Mouse (Mus musculus) neural tube, embryonic 14.5 days (tissue): ENCODE results near the gene Olfr1418. TPM values are rescaled to one million over a fixed set of nuclear protein-coding genes. Genes with fewer than 3 reads are reported as not detected.
"Not testable (repeated sequence)": the region's sequence is repeated elsewhere in the genome, so short reads cannot be mapped to it uniquely, and the experiment has no call there.

ENCODE experiments used
- ATAC-seq: fragments of 200-750 bp; cut with Nextera tagmentation; 2 replicates; pipeline ENCODE4 v1.8.0; 2017; ENCODE audit warnings: low read depth, mild to moderate bottlenecking, moderate TSS enrichment, moderate library complexity
- H3K27ac ChIP-seq: fragments of 300-500 bp; sonication (generic); 2 replicates; pipeline ENCODE4 v1.5.1; 2014; ENCODE audit warnings: low read depth, mild to moderate bottlenecking, control low read depth, low read length, moderate library complexity, mixed read lengths
- H3K27me3 ChIP-seq: fragments of 300-500 bp; sonication (generic); 2 replicates; pipeline ENCODE4 v1.6.1; 2014; ENCODE audit warnings: low read length; ENCODE audit not compliant: control insufficient read depth, insufficient read depth
- H3K36me3 ChIP-seq: fragments of 300-500 bp; sonication (generic); 2 replicates; pipeline ENCODE4 v1.6.1; 2014; ENCODE audit warnings: low read length, mixed read lengths; ENCODE audit not compliant: control insufficient read depth, insufficient read depth
- H3K4me1 ChIP-seq: fragments of 300-500 bp; sonication (generic); 2 replicates; pipeline ENCODE4 v1.6.1; 2014; ENCODE audit warnings: low read length; ENCODE audit not compliant: control insufficient read depth, insufficient read depth
- H3K4me2 ChIP-seq: fragments of 300-500 bp; sonication (generic); 2 replicates; pipeline ENCODE4 v1.6.1; 2014; ENCODE audit warnings: mild to moderate bottlenecking, low read depth, low read length, control low read depth
- H3K4me3 ChIP-seq: fragments of 300-500 bp; sonication (generic); 2 replicates; pipeline ENCODE4 v1.5.1; 2014; ENCODE audit warnings: low read depth, low read length, control low read depth, mixed read lengths
- H3K9ac ChIP-seq: fragments of 300-500 bp; sonication (generic); replicated peaks from 2 replicates; pipeline ENCODE4 v1.6.1; 2014; ENCODE audit warnings: low read depth, mild to moderate bottlenecking, control low read depth, low read length, mixed read lengths
- H3K9me3 ChIP-seq: fragments of 300-500 bp; sonication (generic); 2 replicates; pipeline ENCODE4 v1.6.1; 2016; ENCODE audit warnings: low read length; ENCODE audit not compliant: control insufficient read depth
- WGBS: fragments of 180-500 bp; shearing (Covaris S2); extraction: QIAGEN DNeasy Blood & Tissue Kit; methylation state at CpG from one replicate; pipeline ENCODE4 v1.1.7; 2014; 5-methylcytosine and 5-hydroxymethylcytosine counted together
- polyA plus RNA-seq: library from polyadenylated mRNA; unstranded; fragments of >200 nt; fragmentation: Nextera tagmentation; extraction: Ambion mirVana; gene quantifications from 2 replicates; pipeline ENCODE4 v1.2.1, GENCODE M21; 2014

Gene Olfr1418
- not detected in 2 replicates for polyA plus RNA-seq

DNA sequence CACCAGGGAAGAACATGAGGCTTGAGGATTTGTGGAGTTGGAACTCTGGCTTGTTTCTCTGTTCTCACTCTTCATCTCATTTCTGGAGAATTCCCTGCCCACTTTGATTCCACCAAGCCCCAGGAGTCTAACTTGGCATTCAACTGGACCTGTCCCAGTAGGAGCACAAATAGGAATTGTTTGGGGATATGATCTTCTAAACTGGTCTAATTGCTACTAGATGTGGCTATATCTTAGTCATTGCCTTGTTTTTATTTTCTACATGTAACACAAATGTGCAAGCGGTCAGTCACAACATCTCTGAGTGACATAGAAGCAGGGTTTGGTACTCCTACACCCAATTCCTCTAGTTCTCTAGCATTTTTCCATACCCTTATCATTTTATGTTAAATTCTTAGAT is at the start of gene Olfr1418:
Olfr1418 (minus strand) TSS at position 101 of the 400 bp plus-strand sequence.
- Histone ChIP-seq H3K4me1 (no peaks in the 10 kb centered on the region), H3K27ac (no peak within 1 kb of the TSS), H3K9ac (no peak within 1 kb of the TSS), H3K9me3 (no peaks in the 10 kb centered on the region), H3K4me2 (no peak within 1 kb of the TSS), H3K27me3 (no peaks in the 10 kb centered on the region), H3K36me3 (no peaks in the 10 kb centered on the region), H3K4me3 (no peak within 1 kb of the TSS)
- 98% methylated on average over 1 of the region's 1 CpGs for WGBS
- ATAC-seq = no peak

DNA sequence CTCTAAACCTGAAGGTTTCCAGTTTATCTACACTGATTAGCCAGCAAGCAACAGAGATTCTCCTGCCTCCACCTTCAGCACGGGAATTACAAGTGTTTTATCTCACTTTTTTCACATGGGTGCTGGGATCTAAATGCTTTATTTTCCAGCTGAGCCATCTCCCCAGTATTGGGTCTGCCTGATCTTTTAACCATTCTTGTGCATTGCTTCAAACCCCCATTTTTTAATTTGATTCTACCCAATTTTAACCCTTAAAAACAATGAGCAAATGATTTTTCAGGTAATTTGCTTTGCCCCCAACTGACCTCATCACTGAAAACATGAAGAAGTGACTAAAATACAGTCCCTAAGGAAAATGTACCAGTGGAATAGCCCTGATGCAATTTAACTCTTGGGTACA is 25.4 kb upstream of the Olfr1418 start, which contains the start of gene Olfr1420:
Olfr1420 (plus strand) TSS at position 301 of the 400 bp plus-strand sequence.
- H3K4me3 ChIP-seq = no peak within 1 kb of the TSS
- H3K36me3 ChIP-seq = no peaks in the 10 kb centered on the region
- no peak within 1 kb of the TSS for H3K27ac ChIP-seq
- H3K9me3 ChIP-seq = no peaks in the 10 kb centered on the region
- H3K4me2 ChIP-seq = no peak within 1 kb of the TSS
- no peak for ATAC-seq
- no peaks in the 10 kb centered on the region for H3K4me1 ChIP-seq
- WGBS = 62% methylated on average over 1 of the region's 1 CpGs
- H3K9ac ChIP-seq = no peak within 1 kb of the TSS
- H3K27me3 ChIP-seq = no peaks in the 10 kb centered on the region

DNA sequence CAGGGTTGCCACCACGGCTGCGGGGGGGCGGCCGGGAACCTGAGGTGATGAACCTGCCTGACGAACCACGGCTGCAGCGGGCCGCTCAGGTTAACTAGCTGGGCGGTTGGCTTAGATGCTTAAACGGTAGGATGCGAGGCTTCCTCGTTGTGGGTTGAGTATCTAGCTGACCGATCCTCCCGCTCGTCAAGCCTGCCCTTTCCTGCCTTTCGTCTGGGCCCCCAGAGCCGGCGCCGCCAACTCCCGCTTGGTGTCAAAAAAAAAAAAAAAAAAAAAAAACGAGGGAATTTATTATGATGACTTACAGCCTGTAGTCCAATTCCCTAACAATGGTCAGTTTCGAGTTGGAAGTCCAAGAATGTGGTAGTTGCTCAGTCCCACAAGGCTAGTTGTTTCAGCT is 17.5 kb upstream of the Olfr1418 start:
- ATAC-seq, H3K4me3 ChIP-seq, H3K9ac ChIP-seq, H3K4me1 ChIP-seq, H3K9me3 ChIP-seq, H3K27me3 ChIP-seq, H3K27ac ChIP-seq, H3K4me2 ChIP-seq, H3K36me3 ChIP-seq: not testable (repeated sequence)
- 70% methylated on average over 19 of the region's 22 CpGs for WGBS

DNA sequence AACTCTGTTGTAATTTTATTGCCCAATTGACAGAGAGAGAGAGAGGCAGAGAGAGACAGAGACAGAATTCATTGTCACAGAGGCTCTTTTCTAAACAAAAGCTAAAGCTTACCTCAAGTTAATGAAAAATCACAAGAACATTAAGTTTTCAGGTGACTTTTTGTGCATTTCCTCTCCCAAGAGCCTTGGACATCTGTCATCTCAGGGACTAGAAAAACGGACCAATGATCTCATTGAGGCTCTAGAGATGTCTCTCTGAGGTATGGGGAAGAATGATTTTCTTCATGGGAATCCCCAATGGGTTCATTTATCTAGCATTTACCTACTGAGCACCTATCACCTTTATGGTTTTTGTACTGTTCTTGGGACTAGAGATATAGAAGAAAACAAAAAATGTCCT is 14.1 kb upstream of the Olfr1418 start, which contains the start of gene Olfr1419:
Olfr1419 (minus strand) TSS at position 101 of the 400 bp plus-strand sequence.
- Histone ChIP-seq H3K4me1 (no peaks in the 10 kb centered on the region), H3K36me3 (no peaks in the 10 kb centered on the region), H3K27ac (no peak within 1 kb of the TSS), H3K9me3 (no peaks in the 10 kb centered on the region), H3K9ac (no peak within 1 kb of the TSS), H3K4me3 (no peak within 1 kb of the TSS), H3K27me3 (no peaks in the 10 kb centered on the region), H3K4me2 (no peak within 1 kb of the TSS)
- WGBS = 55% methylated on average over 1 of the region's 1 CpGs
- ATAC-seq = no peak

DNA sequence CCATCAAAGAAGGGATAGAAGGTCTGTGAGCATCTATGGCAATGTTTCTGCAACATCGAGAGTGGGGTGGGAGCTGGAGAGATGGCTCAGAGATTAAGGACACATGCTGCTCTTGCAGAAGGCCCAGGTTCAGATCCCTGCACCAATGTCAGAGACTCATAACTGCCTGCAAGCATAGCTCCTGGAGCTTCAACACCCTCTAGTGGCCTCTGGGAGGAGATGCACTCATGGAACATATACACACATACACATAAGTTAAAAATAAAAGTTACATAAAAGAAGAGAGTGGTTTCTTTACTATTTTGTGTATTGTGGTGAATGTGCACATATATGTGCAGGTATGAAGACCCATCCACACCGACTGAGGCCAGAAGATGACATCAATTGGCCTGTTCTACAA is 7.0 kb upstream of the Olfr1418 start:
- no peak for ATAC-seq
- Histone ChIP-seq H3K4me1 (no peaks in the 10 kb centered on the region), H3K4me2 (no peak overlapping the region), H3K9me3 (no peaks in the 10 kb centered on the region), H3K9ac (no peak overlapping the region), H3K27ac (no peak overlapping the region), H3K27me3 (no peaks in the 10 kb centered on the region), H3K36me3 (no peaks in the 10 kb centered on the region), H3K4me3 (no peak overlapping the region)
- 78% methylated on average over 2 of the region's 2 CpGs for WGBS

DNA sequence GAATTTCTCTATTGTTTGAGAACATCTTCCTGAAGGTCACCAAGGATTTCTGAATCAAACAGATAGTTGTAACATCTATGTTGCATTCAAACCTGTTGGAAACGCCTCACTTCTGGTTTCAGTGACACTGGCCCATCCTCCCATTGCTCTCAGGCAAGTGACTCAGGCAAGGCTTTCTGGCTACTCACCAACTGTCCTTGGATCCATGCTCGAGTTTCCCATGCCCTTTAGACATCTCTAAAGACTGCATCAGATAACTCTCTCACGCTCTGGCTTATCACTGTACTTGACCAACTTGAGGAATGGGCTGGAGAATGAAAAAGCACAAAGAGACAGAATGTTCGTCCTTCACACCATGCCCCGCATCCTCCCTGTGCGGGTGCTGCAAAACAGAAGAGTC is 4.4 kb downstream of the Olfr1418 start:
- Histone ChIP-seq H3K4me3 (no peak overlapping the region), H3K9me3 (no peaks in the 10 kb centered on the region), H3K9ac (no peak overlapping the region), H3K27me3 (no peaks in the 10 kb centered on the region), H3K4me1 (no peaks in the 10 kb centered on the region), H3K36me3 (no peaks in the 10 kb centered on the region), H3K4me2 (no peak overlapping the region), H3K27ac (no peak overlapping the region)
- ATAC-seq = no peak
- WGBS = 78% methylated on average over 6 of the region's 6 CpGs

DNA sequence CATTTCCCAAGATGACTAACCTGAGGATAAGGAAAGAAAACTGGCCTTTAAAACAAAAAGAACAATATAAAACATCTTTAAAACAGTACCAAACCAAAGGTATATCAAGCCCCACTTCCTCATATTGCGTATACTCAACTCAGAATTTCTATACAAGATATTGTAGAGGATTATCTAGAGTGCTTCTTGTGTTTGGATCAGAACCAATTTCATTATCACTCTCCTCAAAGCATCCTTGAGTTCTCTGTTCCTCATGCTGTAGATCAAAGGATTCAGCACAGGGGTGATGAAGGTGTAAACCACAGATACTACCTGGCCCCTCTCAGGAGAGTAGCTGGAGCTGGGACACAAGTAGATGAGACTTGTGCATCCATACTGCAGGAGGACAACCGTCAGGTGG is 6.0 kb downstream of the Olfr1418 start:
- Histone ChIP-seq H3K27me3 (no peaks in the 10 kb centered on the region), H3K27ac (no peak overlapping the region), H3K4me1 (no peaks in the 10 kb centered on the region), H3K9ac (no peak overlapping the region), H3K4me2 (no peak overlapping the region), H3K36me3 (no peaks in the 10 kb centered on the region), H3K9me3 (no peaks in the 10 kb centered on the region), H3K4me3 (no peak overlapping the region)
- 94% methylated on average over 2 of the region's 2 CpGs for WGBS
- ATAC-seq = no peak

DNA sequence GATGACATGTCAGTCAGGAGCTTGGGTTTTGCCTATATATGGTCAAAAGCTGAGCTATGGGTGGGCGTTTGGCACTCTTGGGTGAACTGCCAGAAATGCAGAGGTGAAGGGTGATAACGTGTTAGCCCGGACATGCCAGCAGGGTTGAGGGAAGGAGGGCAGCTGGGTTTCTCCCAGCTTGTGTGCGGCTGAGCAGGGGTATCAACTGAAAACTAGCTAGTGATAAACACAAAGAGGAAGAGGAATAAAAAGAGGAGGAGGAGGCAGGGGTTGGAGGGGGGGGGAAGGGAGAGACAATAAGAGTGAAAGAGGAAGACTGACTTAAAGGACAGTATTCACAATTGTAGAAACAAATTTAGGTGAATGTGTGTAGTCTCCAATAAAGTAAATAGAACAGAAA is 8.2 kb downstream of the Olfr1418 start:
- H3K9ac ChIP-seq = no peak overlapping the region
- H3K4me3 ChIP-seq = no peak overlapping the region
- H3K27me3 ChIP-seq = no peaks in the 10 kb centered on the region
- H3K36me3 ChIP-seq = no peaks in the 10 kb centered on the region
- H3K4me1 ChIP-seq = no peaks in the 10 kb centered on the region
- no peak overlapping the region for H3K4me2 ChIP-seq
- no peak for ATAC-seq
- WGBS = 75% methylated on average over 4 of the region's 4 CpGs
- no peaks in the 10 kb centered on the region for H3K9me3 ChIP-seq
- no peak overlapping the region for H3K27ac ChIP-seq

DNA sequence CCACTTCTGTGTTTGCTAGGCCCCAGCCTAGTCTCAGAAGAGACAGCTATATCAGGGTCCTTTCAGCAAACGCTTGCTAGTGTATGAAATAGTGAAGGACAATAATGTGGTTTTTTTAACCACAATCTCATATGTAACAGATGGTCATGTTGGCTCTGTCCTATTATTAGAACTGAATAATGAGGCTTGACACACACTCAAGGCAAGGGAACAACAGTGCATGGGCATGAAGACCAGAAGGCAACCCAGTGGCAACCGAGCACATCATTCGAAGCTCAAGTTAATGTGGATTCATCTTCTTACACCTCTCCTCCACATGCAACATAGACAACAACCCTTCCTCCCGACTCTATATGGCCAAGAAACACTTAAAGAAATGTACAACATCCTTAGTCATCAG is 14.5 kb downstream of the Olfr1418 start:
- Histone ChIP-seq H3K27me3 (no peaks in the 10 kb centered on the region), H3K9ac (no peak overlapping the region), H3K36me3 (no peaks in the 10 kb centered on the region), H3K4me2 (no peak overlapping the region), H3K9me3 (no peaks in the 10 kb centered on the region), H3K4me3 (no peak overlapping the region), H3K4me1 (no peaks in the 10 kb centered on the region), H3K27ac (no peak overlapping the region)
- no peak for ATAC-seq
- WGBS = 90% methylated on average over 4 of the region's 4 CpGs

DNA sequence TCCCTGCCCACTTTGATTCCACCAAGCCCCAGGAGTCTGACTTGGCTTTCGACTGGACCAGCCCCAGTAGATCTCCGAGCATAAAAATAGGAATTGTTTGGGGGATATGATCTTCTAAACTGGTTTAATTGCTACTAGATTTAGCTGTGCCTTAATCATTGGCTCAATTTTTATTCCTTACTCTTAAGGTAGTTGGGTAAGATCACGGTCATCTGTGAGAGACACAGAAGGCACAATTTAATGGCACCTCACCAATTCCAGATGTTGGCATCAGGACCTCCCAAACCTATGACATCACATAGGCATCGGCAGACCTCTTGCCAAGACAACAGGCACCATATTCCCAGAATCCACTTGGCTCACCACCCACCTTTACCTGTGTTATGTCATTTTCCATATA is 21.7 kb downstream of the Olfr1418 start, which contains the start of gene Olfr1417:
Olfr1417 (minus strand) TSS at position 101 of the 400 bp plus-strand sequence.
- no peak for ATAC-seq
- no peaks in the 10 kb centered on the region for H3K27me3 ChIP-seq
- 88% methylated on average over 4 of the region's 4 CpGs for WGBS

More for the DNA sequence above, 21.7 kb downstream of the Olfr1418 start, which contains the start of gene Olfr1417:
- Histone ChIP-seq H3K9ac (no peak within 1 kb of the TSS), H3K4me2 (no peak within 1 kb of the TSS), H3K4me1 (no peaks in the 10 kb centered on the region), H3K27ac (no peak within 1 kb of the TSS), H3K36me3 (no peaks in the 10 kb centered on the region), H3K4me3 (no peak within 1 kb of the TSS), H3K9me3 (no peaks in the 10 kb centered on the region)
